Mouse (Mus musculus): ENCODE results near the gene 4933406M09Rik.

The 4933406M09Rik gene

DNA sequence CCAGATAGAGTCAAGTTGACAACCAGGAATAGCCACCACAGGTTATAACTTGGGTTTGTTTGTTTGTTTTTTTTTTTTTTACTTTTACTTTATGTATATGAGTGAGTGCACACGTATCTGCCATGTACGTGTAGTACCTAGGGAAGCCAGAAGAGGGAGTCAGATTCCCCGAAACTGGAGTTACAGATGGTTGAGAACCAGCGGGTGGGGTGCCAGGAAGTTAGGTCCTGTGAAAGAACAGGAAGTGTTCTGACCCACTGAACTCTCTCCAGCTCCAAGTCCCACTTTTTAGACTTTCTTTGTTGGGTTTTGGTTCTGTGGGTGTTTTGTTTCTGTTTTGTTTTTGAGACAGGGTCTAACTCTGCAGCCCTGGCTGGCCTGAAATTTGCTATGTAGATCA lies 49.7 kb downstream of the 4933406M09Rik start:
- DNase-seq: no peak

DNA sequence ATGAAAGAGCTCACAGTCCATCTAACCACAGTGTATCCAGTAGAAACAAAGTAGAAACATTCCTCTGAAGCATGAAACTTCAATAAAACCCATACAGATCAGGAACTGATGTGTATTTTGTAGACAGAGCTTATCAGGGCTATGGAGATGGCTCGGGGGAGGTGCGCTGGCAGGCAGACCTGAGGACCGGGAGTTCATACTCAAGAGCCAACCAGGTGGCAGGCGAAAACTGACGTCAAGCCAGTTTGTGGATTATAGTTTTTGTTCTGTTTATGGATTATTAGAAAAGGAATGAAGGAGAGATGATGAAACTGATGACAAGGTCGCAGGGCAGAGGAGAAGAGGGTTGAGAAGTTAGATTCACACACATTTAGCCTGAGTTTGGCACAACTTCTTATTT lies 54.7 kb downstream of the 4933406M09Rik start:
- DNase-seq: no peak

Data from kidney, adult 11 months (tissue).